Mouse (Mus musculus) spleen, adult 2 months (tissue): ENCODE measurements at regions not wholly inside any gene's neighbourhood (a gene's known extent, or its start where the extent isn't known, plus 50 kb on each side); places are given as distances from the start of the nearest gene placed in this dataset.

Experiments used
- DNase-seq, 2 experiments: peaks; one replicate each; pipeline versions ENCODE4 v3.0.0 to v3.0.0-alpha.2; 2012 to 2021; ENCODE audit warnings: low spot score in 2 of 2, low read depth in 1 of 2
- H3K27ac ChIP-seq: fragments of 200-500 bp; 2 replicates; pipeline ENCODE4 v1.5.1; 2012; ENCODE audit warnings: low read length, inconsistent platforms; ENCODE audit not compliant: insufficient read depth
- H3K27me3 ChIP-seq: fragments of 200-500 bp; 2 replicates; pipeline ENCODE4 v1.6.1; 2012; ENCODE audit warnings: mild to moderate bottlenecking, moderate library complexity, low read length, inconsistent platforms; ENCODE audit not compliant: control insufficient read depth, insufficient read depth
- H3K36me3 ChIP-seq: fragments of 200-500 bp; 2 replicates; pipeline ENCODE4 v1.6.1; 2012; ENCODE audit warnings: mild to moderate bottlenecking, low read length, inconsistent platforms; ENCODE audit not compliant: control insufficient read depth, insufficient read depth
- H3K4me1 ChIP-seq: fragments of 200-500 bp; 2 replicates; pipeline ENCODE4 v1.6.1; 2011; ENCODE audit warnings: inconsistent platforms; ENCODE audit not compliant: control insufficient read depth, insufficient read depth, insufficient read length
- H3K4me3 ChIP-seq: fragments of 200-500 bp; 2 replicates; pipeline ENCODE4 v1.5.1; 2011; ENCODE audit warnings: mild to moderate bottlenecking, inconsistent platforms; ENCODE audit not compliant: insufficient read depth, insufficient read length; ENCODE audit errors: extremely low read depth
- CTCF ChIP-seq: fragments of 200-500 bp; IDR thresholded peaks from 2 replicates; pipeline ENCODE4 v1.5.1; 2011; ENCODE audit warnings: mild to moderate bottlenecking, inconsistent platforms; ENCODE audit not compliant: insufficient read depth, insufficient read length, insufficient replicate concordance; ENCODE audit errors: extremely low read depth
- POLR2A ChIP-seq: fragments of 200-500 bp; IDR thresholded peaks from 2 replicates; pipeline ENCODE4 v1.6.1; 2011; ENCODE audit warnings: low read depth, low read length, inconsistent platforms
- WGBS: fragments of 180-500 bp; shearing (Covaris S2); methylation state at CpG from one replicate; pipeline ENCODE4 v1.1.7; 2018; 5-methylcytosine and 5-hydroxymethylcytosine counted together

DNA sequence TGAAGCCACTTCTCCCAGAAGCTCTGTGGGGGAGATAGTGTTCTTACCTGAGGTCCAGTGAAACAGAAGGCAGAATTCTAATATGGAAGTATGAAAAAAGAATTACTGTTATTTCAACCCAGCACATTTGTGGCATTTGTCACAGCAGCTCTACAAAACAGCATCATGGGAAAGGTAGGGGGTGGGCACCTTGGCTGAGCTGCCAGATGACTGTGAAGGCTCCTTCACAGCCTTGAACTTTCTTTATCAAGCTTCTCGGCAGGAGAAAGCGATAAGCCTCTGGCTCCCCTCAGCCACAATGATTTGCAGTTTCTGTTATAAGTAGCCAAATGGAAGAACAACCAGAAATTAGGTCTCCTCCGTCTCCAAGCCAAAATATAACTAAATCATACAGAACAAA, 249.5 kb downstream of the Spry2 start:
- no peak overlapping the region for H3K27ac ChIP-seq
- no peaks in the 10 kb centered on the region for H3K4me1 ChIP-seq
- TF ChIP-seq CTCF (no peak), POLR2A (no peak)
- H3K4me3 ChIP-seq, result no peak overlapping the region
- 67% methylated on average over 3 of the region's 3 CpGs for WGBS
- no peak for DNase-seq
- H3K27me3 ChIP-seq, result no peaks in the 10 kb centered on the region
- no peaks in the 10 kb centered on the region for H3K36me3 ChIP-seq

GRCm38 (mm10) chr14:105644428-105644827, 252.2 kb downstream of the Spry2 start:
- 73% methylated on average over 2 of the region's 2 CpGs for WGBS
- H3K27me3 ChIP-seq, result no peaks in the 10 kb centered on the region
- no peaks in the 10 kb centered on the region for H3K4me1 ChIP-seq
- no peak overlapping the region for H3K4me3 ChIP-seq
- no peak for DNase-seq
- H3K36me3 ChIP-seq, result no peaks in the 10 kb centered on the region
- TF ChIP-seq POLR2A, result no peak
- TF ChIP-seq CTCF, result no peak
- H3K27ac ChIP-seq, result no peak overlapping the region

- H3K27me3 ChIP-seq, result no peaks in the 10 kb centered on the region
- H3K4me3 ChIP-seq, result no peak overlapping the region
- no peak for DNase-seq
- TF ChIP-seq POLR2A (no peak), CTCF (no peak)
- H3K4me1 ChIP-seq, result no peaks in the 10 kb centered on the region
- H3K36me3 ChIP-seq, result no peaks in the 10 kb centered on the region
- no peak overlapping the region for H3K27ac ChIP-seq
- 87% methylated on average over 7 of the region's 7 CpGs for WGBS
These were observed 253.2 kb downstream of the Spry2 start for GRCm38 (mm10) chr14:105643285-105643957.

DNA sequence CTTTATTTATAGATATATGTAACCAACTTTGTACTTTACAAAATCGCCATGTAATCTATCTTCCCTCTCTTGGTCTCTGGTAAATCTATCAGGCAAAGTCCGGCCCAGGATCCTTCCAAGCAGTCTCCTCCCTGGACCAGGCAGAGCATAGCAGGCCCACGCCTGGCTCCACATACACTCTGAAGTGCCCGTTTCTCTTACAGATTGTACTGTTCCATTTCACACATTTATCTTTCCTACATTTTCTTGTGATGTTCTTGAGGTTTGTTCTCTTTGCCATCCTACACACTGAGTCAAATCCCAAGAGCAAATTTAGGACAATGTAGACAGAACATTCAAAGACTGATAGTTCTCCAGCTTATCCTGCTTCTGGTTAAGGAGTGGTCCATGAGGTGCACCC, 264.3 kb downstream of the Spry2 start:
- no peak for DNase-seq

GRCm38 (mm10) chr14:105631681-105632031, 265.0 kb downstream of the Spry2 start:
- Histone ChIP-seq H3K27ac (no peak overlapping the region), H3K36me3 (no peaks in the 10 kb centered on the region), H3K4me1 (no peaks in the 10 kb centered on the region), H3K27me3 (no peaks in the 10 kb centered on the region), H3K4me3 (no peak overlapping the region)
- WGBS, result 75% methylated on average over 5 of the region's 5 CpGs
- DNase-seq, result no peak
- TF ChIP-seq CTCF, result no peak
- TF ChIP-seq POLR2A, result no peak

More for the DNA sequence above, 264.3 kb downstream of the Spry2 start:
- WGBS, result 90% methylated on average over 4 of the region's 4 CpGs
- H3K27ac ChIP-seq, result no peak overlapping the region
- no peaks in the 10 kb centered on the region for H3K27me3 ChIP-seq
- TF ChIP-seq CTCF (no peak), POLR2A (no peak)
- no peaks in the 10 kb centered on the region for H3K36me3 ChIP-seq
- H3K4me1 ChIP-seq, result no peaks in the 10 kb centered on the region
- H3K4me3 ChIP-seq, result no peak overlapping the region

DNA sequence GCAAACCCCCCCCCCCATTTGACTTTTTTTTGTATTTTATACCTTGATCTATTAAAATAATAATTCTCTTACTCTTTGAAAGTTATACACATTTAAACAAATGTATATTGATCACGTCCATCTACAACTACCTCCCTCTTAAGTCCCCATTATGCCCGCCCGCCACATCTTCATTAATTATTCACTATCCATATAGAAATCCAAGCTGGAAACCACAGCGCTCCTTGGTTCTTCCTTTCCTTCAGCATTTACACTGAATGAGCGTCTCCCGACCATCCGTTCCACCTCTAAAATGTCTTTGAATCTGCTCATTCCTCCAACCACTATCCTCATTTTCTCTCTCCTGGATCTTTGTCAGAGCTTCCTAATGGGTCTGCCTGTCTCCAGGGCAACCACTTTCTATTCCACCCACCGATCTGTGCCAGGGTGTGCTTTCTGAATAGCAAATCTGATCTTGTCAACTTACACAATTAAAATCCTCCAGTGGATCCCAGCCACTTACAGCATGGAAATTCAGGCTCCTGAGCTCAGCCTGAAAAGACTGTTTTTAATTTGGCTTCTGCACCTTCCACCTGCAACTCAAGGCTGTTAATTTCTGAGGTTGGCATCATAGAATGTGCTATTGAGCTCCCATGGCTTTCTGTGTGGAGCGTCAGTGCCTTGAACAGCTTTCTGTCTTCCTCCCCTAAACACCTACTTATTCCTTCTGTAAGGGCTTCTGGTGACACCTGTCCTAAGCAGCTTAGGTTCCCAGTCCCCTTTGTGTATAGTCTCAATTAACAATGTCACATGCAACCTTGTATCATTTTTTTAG, 265.5 kb downstream of the Spry2 start:
- H3K27me3 ChIP-seq, result no peaks in the 10 kb centered on the region
- DNase-seq, result no peak
- H3K4me3 ChIP-seq, result no peak overlapping the region
- 93% methylated on average over 9 of the region's 9 CpGs for WGBS
- TF ChIP-seq POLR2A, result no peak
- no peak for TF ChIP-seq CTCF
- no peaks in the 10 kb centered on the region for H3K36me3 ChIP-seq
- no peak overlapping the region for H3K27ac ChIP-seq
- H3K4me1 ChIP-seq, result no peaks in the 10 kb centered on the region

DNA sequence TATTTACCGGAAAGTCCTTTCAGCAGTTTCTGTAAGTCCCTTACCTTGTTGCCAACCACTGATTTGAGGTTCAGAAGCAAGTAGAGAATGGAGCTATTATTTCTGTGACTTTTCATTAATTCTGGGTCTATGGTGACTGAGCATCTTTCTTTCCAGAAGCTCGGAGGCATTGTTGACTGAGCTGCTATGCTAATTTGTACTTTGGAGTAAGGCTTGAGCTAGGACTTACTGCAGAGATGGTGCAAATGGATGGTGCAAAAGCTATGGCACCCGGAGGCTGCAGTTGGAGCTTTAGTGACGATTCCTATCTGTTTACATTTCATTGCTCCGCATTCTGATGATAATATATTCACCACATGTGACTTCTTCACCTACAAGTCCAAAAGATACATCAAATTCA, 266.2 kb downstream of the Spry2 start:
- Histone ChIP-seq H3K27me3 (no peaks in the 10 kb centered on the region), H3K36me3 (no peaks in the 10 kb centered on the region), H3K27ac (no peak overlapping the region), H3K4me1 (no peaks in the 10 kb centered on the region), H3K4me3 (no peak overlapping the region)
- 94% methylated on average over 5 of the region's 5 CpGs for WGBS
- TF ChIP-seq POLR2A (no peak), CTCF (no peak)
- no peak for DNase-seq
